Mouse (Mus musculus) kidney, adult 2 months (tissue): ENCODE measurements around the gene Fdxr.

Experiments used
- CTCF ChIP-seq: fragments of 200-500 bp; conservative IDR thresholded peaks from 2 replicates; pipeline ENCODE4 v1.5.1; 2011; ENCODE audit warnings: low read depth, mild to moderate bottlenecking, control low read depth, low read length, moderate library complexity, mixed read lengths; ENCODE audit not compliant: insufficient read depth, insufficient read length
- POLR2A ChIP-seq: fragments of 200-500 bp; IDR thresholded peaks from one replicate; pipeline ENCODE4 v1.6.1; 2011; ENCODE audit warnings: low read depth, low read length, control low read depth

- TF ChIP-seq POLR2A (no peak), CTCF (no peak)
Observed at GRCm38 (mm10) chr11:115319704-115320383, 43.0 kb upstream of the Fdxr start.
